Mouse (Mus musculus) CD4-positive helper T cell, adult 2 months (primary cell): ENCODE data around the gene Degs2.

Experiments
- DNase-seq: peaks from one replicate; pipeline ENCODE4 v3.0.0-alpha.2; 2012; ENCODE audit warnings: low read depth, missing footprints, low spot score

The Degs2 gene

GRCm38 (mm10) chr12:108653358-108654335 is 48.5 kb downstream of the Degs2 start:
- DNase-seq: no peak

DNA sequence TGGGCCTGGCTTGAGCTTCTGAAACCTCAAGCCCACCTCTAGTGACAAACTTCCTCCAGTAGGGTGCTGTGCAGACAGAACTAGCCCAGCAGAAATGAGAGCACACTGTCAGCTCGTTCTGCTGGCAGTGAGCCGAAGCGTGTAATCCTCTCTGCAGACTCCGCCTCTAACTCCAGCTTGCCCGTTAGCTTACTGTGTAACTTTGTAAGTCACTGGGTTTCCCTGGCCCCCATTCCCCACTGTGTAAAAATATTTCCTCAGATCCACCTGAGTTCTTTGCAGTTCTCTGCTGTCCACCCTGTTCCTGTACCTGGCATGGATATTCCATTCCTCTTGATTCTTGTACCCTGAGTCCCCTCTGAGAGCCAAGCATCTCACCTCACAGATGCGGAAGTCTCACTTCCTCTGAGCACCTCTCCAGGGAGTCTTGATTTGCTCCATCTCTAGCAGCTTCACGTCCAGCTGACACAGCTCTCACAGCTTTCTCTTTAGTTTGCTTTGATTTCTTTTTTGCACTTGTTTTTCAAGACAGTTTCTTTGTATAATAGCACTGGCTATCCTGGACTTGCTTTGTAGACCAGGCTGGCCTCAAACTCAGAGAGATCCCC is 51.0 kb downstream of the Degs2 start:
- peak; percentile 42 for DNase-seq

DNA sequence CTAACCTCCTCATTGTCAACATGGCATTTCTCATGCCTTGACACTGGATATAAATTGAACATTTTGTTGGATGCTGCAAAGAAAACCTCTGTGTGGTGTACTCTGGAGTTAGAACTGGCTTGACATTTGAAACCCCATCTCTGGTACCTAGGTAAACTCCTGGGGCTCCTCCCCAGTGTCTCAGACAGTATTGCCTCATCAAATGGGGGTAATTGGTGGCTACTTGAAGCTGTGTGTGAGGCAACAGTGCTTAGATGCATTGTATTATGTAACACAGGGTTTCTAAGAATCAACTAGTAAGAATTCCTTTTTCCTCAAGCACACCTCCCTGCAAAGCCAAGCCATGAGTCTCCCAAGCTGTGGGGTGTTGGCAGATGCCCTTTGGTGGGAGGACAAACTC is 54.3 kb downstream of the Degs2 start:
- no peak for DNase-seq

DNA sequence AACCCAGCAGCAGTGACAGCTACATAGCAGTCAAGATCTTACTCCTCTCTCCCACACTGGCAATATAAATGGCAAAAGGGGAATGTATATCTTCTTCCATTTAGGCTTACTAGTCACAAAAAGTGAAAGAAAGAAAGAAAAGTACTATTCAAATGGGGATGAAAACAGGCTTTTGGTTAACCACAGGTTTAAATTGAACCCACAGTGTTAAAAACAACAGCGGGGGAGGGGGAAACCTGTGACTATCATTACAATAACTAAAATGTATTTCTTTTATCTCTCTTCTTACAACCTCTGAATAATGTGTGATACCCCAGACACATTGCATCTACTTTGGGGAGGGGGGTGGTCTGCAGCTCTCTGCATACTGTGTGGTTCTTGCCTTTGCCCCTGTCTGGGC is 55.9 kb downstream of the Degs2 start:
- DNase-seq: peak; percentile 74

GRCm38 (mm10) chr12:108642019-108642418 is 60.1 kb downstream of the Degs2 start:
- no peak for DNase-seq

- DNase-seq: no peak
Observed at GRCm38 (mm10) chr12:108639126-108639525, 63.0 kb downstream of the Degs2 start.

DNA sequence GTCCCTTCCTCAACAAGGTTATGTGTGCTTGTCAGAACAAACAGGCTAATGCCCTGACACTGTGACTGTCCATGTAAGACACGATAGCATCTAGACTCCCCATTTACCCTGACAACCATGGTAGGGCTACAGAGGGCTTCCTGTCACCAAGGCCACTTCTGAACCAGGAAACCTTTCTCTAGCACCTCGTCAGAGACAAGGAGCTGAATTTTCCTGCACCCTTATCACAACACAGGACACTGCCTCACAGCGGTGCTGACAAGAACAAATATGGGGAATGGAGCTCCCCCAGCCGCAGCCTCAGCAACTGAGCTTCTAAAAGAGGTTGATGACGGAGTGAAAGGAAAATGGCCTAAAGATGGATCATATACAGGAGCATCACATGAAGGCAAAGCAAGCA is 64.7 kb downstream of the Degs2 start:
- DNase-seq: no peak

DNA sequence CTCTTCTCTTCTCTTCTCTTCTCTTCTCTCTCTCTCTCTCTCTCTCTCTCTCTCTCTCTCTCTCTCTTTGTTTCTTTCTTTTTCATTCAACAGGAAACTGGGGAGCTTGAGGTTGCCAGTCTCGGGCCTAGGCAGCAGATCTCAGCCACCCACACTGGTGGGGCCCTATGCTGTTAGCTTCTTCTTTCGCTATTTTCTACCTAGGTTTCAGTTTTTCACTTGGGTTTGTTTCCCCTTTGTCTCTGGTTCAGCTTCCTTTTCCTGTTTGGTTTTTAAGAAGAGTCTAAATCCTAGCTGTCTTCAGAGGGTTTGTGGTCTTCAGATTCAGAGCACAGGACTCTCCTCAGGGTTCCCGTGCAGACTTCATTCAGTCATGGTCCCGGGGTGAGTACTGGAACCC is 66.6 kb downstream of the Degs2 start:
- DNase-seq: peak; percentile 84

GRCm38 (mm10) chr12:108634031-108634430 is 68.1 kb downstream of the Degs2 start:
- DNase-seq: peak; percentile 49

DNA sequence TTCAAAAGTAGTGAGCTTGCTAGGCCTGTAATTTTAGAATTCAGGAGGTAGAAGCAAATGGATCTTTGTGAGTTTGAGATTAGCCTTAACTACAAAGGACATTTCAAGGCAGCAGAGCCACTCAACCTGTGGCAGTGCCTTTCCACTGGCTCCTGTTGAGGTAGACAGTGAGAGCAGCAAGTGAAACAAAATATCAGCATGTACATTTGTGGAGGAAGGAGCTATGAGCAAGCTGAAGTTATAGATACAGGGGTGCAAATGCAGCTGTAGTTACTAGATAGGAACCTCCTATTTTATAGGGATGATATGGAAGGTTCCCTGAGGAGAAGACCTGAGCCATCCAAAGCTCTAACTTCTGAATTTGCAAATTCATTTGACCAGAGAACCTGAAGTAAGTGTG is 69.6 kb downstream of the Degs2 start:
- DNase-seq: no peak

DNA sequence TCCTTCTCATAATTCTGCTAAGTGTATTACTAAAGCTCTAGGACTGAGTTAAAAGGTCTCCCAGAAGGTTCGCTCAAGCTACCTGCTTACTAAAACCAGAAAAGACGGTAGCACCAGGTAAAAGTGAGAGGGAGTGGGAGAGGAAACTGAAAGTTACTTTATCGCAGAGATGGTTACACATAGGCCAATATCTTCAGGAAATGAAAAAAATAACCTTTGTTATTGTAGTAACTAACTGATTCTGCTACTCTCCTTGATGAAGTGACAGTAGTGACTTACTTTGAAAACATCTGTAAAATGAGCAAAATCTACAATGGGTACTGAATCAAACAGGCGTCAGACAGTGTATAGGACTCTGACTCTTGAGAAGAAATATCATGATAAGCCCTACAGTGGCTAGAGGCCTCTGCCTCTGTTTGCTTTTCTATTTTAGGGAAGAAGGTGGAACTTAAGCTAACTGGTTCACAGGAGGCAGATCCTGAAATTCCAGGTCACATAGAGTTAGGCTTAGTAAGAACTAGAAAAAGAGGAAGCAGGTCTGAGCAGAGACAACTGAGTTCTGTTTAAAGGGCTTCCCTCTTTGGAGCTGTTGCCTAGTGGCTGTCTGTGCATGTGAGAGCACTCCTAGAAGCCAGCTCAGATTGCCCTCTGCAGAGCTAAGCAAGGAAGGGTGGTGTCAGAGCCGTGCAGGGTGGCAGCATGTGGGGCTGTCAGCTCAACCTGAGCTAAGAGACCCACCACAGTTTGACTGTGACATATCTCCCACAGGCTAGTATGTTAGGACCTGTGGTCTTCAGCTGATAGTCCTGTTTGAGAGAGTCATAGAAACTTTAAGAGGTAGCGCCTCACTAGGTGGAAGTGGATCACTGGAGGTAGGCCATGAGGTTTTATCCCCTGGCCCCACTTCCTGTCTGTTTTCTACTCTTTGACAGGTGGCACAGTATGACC is 71.1 kb downstream of the Degs2 start:
- peak; percentile 56 for DNase-seq

GRCm38 (mm10) chr12:108629556-108629955 is 72.6 kb downstream of the Degs2 start:
- DNase-seq: no peak
